Mouse (Mus musculus) erythroblast, embryonic 14.5 days (primary cell): ENCODE measurements around the gene Spink4.

Experiments used
- GATA1 ChIP-seq: IDR thresholded peaks from 2 replicates; pipeline ENCODE4 v1.6.1; 2012; ENCODE audit warnings: low read length, inconsistent platforms, mixed read lengths
- TAL1 ChIP-seq: IDR thresholded peaks from 3 replicates; pipeline ENCODE4 v1.6.1; 2012; ENCODE audit warnings: low read length, inconsistent platforms, mixed read lengths

- TF ChIP-seq GATA1 (no peak), TAL1 (no peak)
Measured at GRCm38 (mm10) chr4:40883200-40883599, 36.7 kb upstream of the Spink4 start.
